20 mouse cellular contexts compared by ENCODE assay signal in the genomic region with DNA sequence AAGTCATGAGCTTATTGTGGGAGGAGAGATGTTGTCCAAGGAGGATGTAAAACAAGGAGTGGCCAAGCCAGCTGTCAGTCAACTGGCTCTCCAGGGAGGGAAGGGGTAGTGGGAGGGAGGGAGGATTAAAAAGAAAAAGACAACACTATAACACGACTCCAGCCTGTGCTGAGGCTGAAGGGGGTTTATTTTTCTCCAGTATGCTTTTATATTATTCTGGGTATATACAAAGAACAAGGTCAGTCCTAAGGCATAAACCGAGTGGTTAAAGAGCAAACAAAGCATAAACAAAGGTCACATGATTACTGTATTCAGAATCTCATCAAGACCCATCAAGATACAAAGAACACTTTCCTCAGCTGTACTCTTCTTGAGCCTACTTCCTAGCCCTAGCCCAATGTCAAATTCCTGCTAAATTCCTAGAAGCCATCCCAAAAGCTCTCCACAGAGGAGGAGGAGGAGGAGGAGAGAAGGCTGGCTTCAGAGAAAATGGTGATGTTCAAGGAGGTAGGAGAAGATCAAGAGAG. TPM values are rescaled to one million over a fixed set of nuclear protein-coding genes. Genes with fewer than 3 reads are reported as not detected.
"Had no signal": no experiment of that assay in that cellular context is flagged by ENCODE, and none has a peak within 500 bp of the region (broad histone marks: within the 10 kb centered on the region; RNA-seq: fewer than 3 reads in every experiment).

No protein-coding gene starts in this region.

- DNase-seq: kidney, adult 2 months; kidney, postnatal 10 days; kidney, postnatal 4 days; layer of hippocampus, adult 9-11 months; layer of hippocampus, postnatal 36 days; liver, embryonic 13.5 days; lung, embryonic 14.5 days; midbrain, embryonic 14.5 days; thymus, adult 18-20 months; thymus, postnatal 36 days had no signal

- H3K4me3 ChIP-seq: kidney, embryonic 15.5 days; left cerebral cortex, adult 2 months; liver, embryonic 13.5 days had no signal

- H3K36me3 ChIP-seq: liver, embryonic 13.5 days had no signal

- H3K27ac ChIP-seq: kidney, embryonic 15.5 days; left cerebral cortex, adult 2 months; liver, embryonic 13.5 days had no signal

RNA-seq across cellular contexts. Expression of a gene that starts 9.4 kb away (rescaled TPM):
- total RNA-seq: megakaryocyte progenitor cell, adult 5-6 weeks; megakaryocyte-erythroid progenitor cell, adult 5-6 weeks had no signal
- polyA plus RNA-seq: kidney, adult 2 months; kidney, embryonic 15.5 days; liver, adult 2 months; liver, embryonic 13.5 days; liver, embryonic 16.5 days; lung, embryonic 14.5 days; midbrain, embryonic 11.5 days; neural tube, embryonic 11.5 days; stomach, embryonic 16.5 days had no signal

RNA-seq across cellular contexts. Expression of a gene that starts 28.7 kb away (rescaled TPM):
- total RNA-seq: liver, adult 2 months; megakaryocyte progenitor cell, adult 5-6 weeks; megakaryocyte-erythroid progenitor cell, adult 5-6 weeks had no signal
- polyA plus RNA-seq: limb, embryonic 11.5 days; liver, adult 2 months had no signal
